Mouse (Mus musculus): Measurements from ENCODE around the gene Efhd1.

The Efhd1 gene

GRCm38 (mm10) chr1:87264134-87265006 lies at the start of gene Efhd1:
Gene Efhd1, plus strand, starts transcription at chr1:87264363.
- DNase-seq = peak in 1 of 2 experiments; percentile 18

GRCm38 (mm10) chr1:87214748-87215147 lies 49.4 kb upstream of the Efhd1 start:
- DNase-seq = no peak

- no peak for DNase-seq
Observed at GRCm38 (mm10) chr1:87217938-87218337, 46.2 kb upstream of the Efhd1 start.

- no peak for DNase-seq
Observed at GRCm38 (mm10) chr1:87225739-87226138, 38.4 kb upstream of the Efhd1 start.

- no peak for DNase-seq
Observed at GRCm38 (mm10) chr1:87226409-87227159, 37.6 kb upstream of the Efhd1 start.

GRCm38 (mm10) chr1:87227160-87227550 lies 37.0 kb upstream of the Efhd1 start:
- no peak for DNase-seq

- no peak for DNase-seq
Observed at GRCm38 (mm10) chr1:87230606-87231005, 33.6 kb upstream of the Efhd1 start.

- DNase-seq = no peak
Observed at GRCm38 (mm10) chr1:87232197-87232596, 32.0 kb upstream of the Efhd1 start.

- DNase-seq = no peak
Observed at GRCm38 (mm10) chr1:87239056-87239455, 25.1 kb upstream of the Efhd1 start.

- DNase-seq = no peak
Observed at GRCm38 (mm10) chr1:87243021-87243420, 21.1 kb upstream of the Efhd1 start.

GRCm38 (mm10) chr1:87245430-87245829 lies 18.7 kb upstream of the Efhd1 start:
- no peak for DNase-seq

- peak; percentile 39 to 53 for DNase-seq
Observed at GRCm38 (mm10) chr1:87245929-87246815, 18.0 kb upstream of the Efhd1 start.

GRCm38 (mm10) chr1:87252040-87252609 lies 12.0 kb upstream of the Efhd1 start:
- DNase-seq = no peak

GRCm38 (mm10) chr1:87255173-87255572 lies 9.0 kb upstream of the Efhd1 start:
- DNase-seq = no peak

- DNase-seq = no peak
Observed at GRCm38 (mm10) chr1:87257691-87258090, 6.5 kb upstream of the Efhd1 start.

GRCm38 (mm10) chr1:87258484-87258883 lies 5.7 kb upstream of the Efhd1 start:
- no peak for DNase-seq

GRCm38 (mm10) chr1:87259316-87259715 lies 4.8 kb upstream of the Efhd1 start:
- no peak for DNase-seq

GRCm38 (mm10) chr1:87263257-87263656 lies 906 bp upstream of the Efhd1 start:
- no peak for DNase-seq

GRCm38 (mm10) chr1:87263796-87264133 lies 398 bp upstream of the Efhd1 start:
- no peak for DNase-seq

- DNase-seq = no peak
Observed at GRCm38 (mm10) chr1:87265200-87265599, 1.0 kb downstream of the Efhd1 start.

- no peak for DNase-seq
Observed at GRCm38 (mm10) chr1:87266296-87267090, 2.3 kb downstream of the Efhd1 start.

- no peak for DNase-seq
Observed at GRCm38 (mm10) chr1:87270204-87270603, 6.0 kb downstream of the Efhd1 start.
